Mouse (Mus musculus): Measurements from ENCODE around the gene Angptl2. TPM values are rescaled to one million over a fixed set of nuclear protein-coding genes. Genes with fewer than 3 reads are reported as not detected.

Angptl2 gene
- not detected in 4 replicates for total RNA-seq (2023)

DNA sequence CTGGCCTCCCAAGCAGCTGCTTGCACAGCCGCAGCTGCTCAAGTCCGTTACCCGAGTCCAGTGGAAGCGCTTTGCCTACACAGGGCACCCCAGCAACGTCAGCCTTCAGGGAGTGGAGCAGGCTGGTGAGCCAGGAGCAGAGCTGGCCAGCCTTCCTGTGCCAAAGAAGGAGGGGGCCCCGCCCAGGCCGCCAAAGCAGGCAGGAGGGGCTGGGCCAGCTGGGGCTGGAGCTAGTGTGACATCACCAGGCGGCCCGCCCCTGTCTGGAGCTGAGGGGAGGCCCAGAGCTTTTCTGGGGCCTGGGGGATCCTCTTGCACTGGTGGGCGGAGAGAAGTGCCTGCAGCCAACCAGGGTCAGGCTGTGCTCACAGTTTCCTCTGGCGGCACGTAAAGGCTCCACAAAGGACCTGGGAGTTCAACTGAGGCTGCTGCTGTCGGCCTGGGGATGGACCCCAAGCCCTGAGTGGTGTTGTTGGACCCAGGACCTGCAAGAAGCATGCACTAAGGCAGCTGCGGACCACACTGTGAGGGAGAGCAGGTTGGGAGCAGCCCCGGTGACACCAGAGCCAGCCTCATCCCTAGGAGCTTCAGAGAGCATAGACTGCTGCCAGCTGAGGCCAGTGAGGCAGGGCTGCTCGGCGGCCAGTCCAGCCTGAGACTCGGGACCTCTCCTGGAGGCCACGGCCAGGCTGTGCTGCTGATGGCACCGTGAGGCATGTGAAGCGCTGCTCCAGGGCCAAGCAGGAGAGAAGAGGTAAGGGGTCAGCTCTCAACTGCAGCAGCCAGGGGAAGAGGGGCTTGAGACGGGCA lies at the start of gene Angptl2:
TSS of gene Angptl2 (plus strand) at position 370 of the 810 bp plus-strand sequence.

Other genes with a start within 250 kb of the Angptl2 start
- gene Slc2a8, start 234.0 kb upstream of the Angptl2 start, total RNA-seq (2023) = 5.8 to 10.0 TPM (median 7.6 TPM) in 4 replicates
- 0.69 to 2.5 TPM (median 1.1 TPM) in 4 replicates for gene Garnl3, start 84.4 kb upstream of the Angptl2 start, total RNA-seq (2023)
- 15.6 to 21.0 TPM (median 18.9 TPM) in 4 replicates for gene Ralgps1, start 155.4 kb downstream of the Angptl2 start, total RNA-seq (2023)
- gene Zbtb34, start 215.3 kb downstream of the Angptl2 start, total RNA-seq (2023) = 8.1 to 12.7 TPM (median 9.1 TPM) in 4 replicates

All from B cell, adult 62 days (primary cell).